Mouse (Mus musculus) lung, embryonic 15.5 days (tissue): ENCODE results near the gene Tbc1d23. TPM values are rescaled to one million over a fixed set of nuclear protein-coding genes. Genes with fewer than 3 reads are reported as not detected.
"Not testable (repeated sequence)": the region's sequence is repeated elsewhere in the genome, so short reads cannot be mapped to it uniquely, and the experiment has no call there.

Source experiments
- ATAC-seq: fragments of 200-750 bp; cut with Nextera tagmentation; 2 replicates; pipeline ENCODE4 v1.8.0; 2017; ENCODE audit warnings: moderate number of reproducible peaks, borderline replicate concordance; ENCODE audit not compliant: low FRiP score, low TSS enrichment; ENCODE audit errors: extremely low read depth
- H3K27ac ChIP-seq: fragments of 300-500 bp; sonication (generic); 2 replicates; pipeline ENCODE4 v1.5.1; 2015; ENCODE audit warnings: moderate library complexity, mild to moderate bottlenecking, inconsistent platforms
- H3K27me3 ChIP-seq: fragments of 300-500 bp; sonication (generic); 2 replicates; pipeline ENCODE4 v1.6.1; 2015; ENCODE audit warnings: inconsistent platforms
- H3K36me3 ChIP-seq: fragments of 300-500 bp; sonication (generic); 2 replicates; pipeline ENCODE4 v1.6.1; 2015; ENCODE audit warnings: inconsistent platforms
- H3K4me1 ChIP-seq: fragments of 300-500 bp; sonication (generic); 2 replicates; pipeline ENCODE4 v1.6.1; 2015; ENCODE audit warnings: inconsistent platforms
- H3K4me2 ChIP-seq: fragments of 300-500 bp; sonication (generic); 2 replicates; pipeline ENCODE4 v1.6.1; 2015; ENCODE audit warnings: inconsistent platforms, mild to moderate bottlenecking, moderate library complexity
- H3K4me3 ChIP-seq: fragments of 300-500 bp; sonication (generic); 2 replicates; pipeline ENCODE4 v1.5.1; 2015; ENCODE audit warnings: mild to moderate bottlenecking, inconsistent platforms
- H3K9ac ChIP-seq: fragments of 300-500 bp; sonication (generic); 2 replicates; pipeline ENCODE4 v1.6.1; 2015; ENCODE audit warnings: inconsistent platforms
- H3K9me3 ChIP-seq: fragments of 300-500 bp; sonication (generic); 2 replicates; pipeline ENCODE4 v1.6.1; 2016; ENCODE audit warnings: inconsistent platforms
- WGBS: fragments of 180-500 bp; shearing (Covaris S2); methylation state at CpG from one replicate; pipeline ENCODE4 v1.1.7; 2015; 5-methylcytosine and 5-hydroxymethylcytosine counted together
- polyA plus RNA-seq: library from polyadenylated mRNA; unstranded; fragments of >200 nt; fragmentation: Nextera tagmentation; extraction: Ambion mirVana; gene quantifications from 2 replicates; pipeline ENCODE4 v1.2.1, GENCODE M21; 2015

Tbc1d23 gene
- polyA plus RNA-seq, 1 experiment from 2014 or later, result 22.5 TPM

DNA sequence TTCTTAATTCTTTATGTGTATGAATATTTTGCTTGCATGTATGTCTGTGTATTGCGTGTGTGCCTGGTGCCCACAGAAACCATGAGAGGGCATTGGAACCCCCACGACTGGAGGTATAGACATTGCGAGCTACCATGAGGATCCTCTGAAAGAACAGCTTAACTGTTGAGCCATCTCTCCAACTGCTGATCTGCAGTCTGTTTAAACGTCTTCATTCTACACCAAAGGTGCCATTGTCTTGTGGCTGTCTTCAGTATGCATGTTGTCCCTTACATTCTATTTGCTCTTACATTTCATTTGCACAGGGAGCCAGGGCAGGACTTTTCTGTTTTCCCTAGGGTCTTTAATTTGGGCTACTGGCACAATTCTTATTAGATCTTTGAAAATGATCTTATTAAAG lies 19.7 kb upstream of the Tbc1d23 start:
- Histone ChIP-seq H3K36me3 (no peaks in the 10 kb centered on the region), H3K27ac (0 out of 2 replicates have a peak overlapping the region, but pooled peaks have one; percentile 38), H3K9me3 (no peaks in the 10 kb centered on the region), H3K4me1 (0 out of 2 replicates have a peak, but pooled peaks cover 8% of the 10 kb centered on the region), H3K27me3 (no peaks in the 10 kb centered on the region), H3K4me2 (no peak overlapping the region), H3K4me3 (no peak overlapping the region), H3K9ac (no peak overlapping the region)
- WGBS, result 88% methylated on average over 4 of the region's 4 CpGs
- no peak for ATAC-seq

DNA sequence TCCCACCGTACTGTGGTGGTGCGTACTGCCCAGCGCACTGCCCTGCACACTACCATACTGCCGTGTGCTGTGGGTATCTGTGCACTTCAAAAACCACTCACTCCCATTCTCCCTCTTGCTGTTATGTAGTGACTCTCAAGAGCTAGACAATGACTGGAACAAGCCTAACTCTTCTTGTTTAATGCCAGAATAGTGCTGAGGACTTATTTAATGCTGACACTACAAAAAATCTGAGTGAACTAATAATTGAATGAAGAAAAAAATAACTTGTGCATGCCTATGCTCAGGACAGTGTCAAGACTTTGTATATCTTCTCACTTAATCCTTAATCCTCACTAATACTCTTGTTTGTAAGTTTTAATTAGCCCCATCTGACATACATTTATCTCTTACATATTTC lies 16.2 kb upstream of the Tbc1d23 start:
- Histone ChIP-seq H3K27me3 (no peaks in the 10 kb centered on the region), H3K4me1 (0 out of 2 replicates have a peak, but pooled peaks cover 4% of the 10 kb centered on the region), H3K9ac (no peak overlapping the region), H3K4me2 (no peak overlapping the region), H3K36me3 (no peaks in the 10 kb centered on the region), H3K27ac (no peak overlapping the region), H3K9me3 (no peaks in the 10 kb centered on the region), H3K4me3 (no peak overlapping the region)
- no peak for ATAC-seq
- WGBS, result 88% methylated on average over 4 of the region's 4 CpGs

DNA sequence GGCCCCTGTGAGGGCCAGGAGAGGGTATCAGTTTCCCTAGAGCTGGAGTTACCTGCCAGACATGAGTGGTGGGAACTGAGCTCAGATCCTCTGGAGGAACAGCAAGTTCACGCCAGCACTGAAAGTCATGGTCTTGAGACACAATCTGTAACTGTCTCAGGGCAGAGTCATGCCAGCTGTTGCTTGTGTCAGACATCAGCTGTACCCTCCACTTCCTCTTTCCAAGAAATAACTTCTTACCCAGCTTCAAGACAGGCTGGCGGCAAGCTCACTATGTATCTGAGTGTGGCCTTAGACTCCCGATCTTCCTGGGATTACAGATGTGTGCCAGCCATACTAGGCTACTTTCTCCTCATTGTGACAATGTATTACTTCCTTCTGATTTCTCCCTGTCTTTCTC lies 15.3 kb upstream of the Tbc1d23 start:
- ATAC-seq, result no peak; the same call in 1 of the 2 replicates
- Histone ChIP-seq H3K4me1 (no peaks in the 10 kb centered on the region), H3K9me3 (no peaks in the 10 kb centered on the region), H3K27me3 (no peaks in the 10 kb centered on the region), H3K9ac (no peak overlapping the region), H3K27ac (no peak overlapping the region), H3K4me3 (no peak overlapping the region), H3K36me3 (no peaks in the 10 kb centered on the region), H3K4me2 (no peak overlapping the region)
- WGBS, result 72% methylated on average over 3 of the region's 3 CpGs

DNA sequence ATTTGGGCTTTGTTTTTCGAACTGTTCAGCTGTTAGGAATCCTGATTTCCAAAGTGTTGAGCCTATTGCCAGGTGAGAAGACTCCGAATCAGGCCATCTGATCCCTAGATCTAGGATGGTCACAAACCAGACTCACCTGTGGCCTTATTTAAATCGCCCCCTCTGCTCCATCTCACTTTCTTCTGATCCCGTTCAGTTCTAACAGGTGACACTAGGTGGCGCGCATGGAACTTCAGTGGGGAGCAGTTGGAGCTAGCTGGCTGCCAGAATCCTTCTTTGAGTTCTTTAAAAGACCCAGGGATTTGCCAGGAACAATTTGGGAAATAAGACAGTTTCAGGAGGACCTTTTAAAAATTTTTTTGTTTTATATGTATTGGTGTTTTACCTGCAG lies 12.5 kb upstream of the Tbc1d23 start:
- Histone ChIP-seq H3K4me1 (no peaks in the 10 kb centered on the region), H3K9me3 (no peaks in the 10 kb centered on the region), H3K27ac (no peak overlapping the region), H3K4me3 (no peak overlapping the region), H3K4me2 (no peak overlapping the region), H3K9ac (no peak overlapping the region), H3K36me3 (no peaks in the 10 kb centered on the region), H3K27me3 (no peaks in the 10 kb centered on the region)
- peak; percentile 64; the same call in 1 of the 2 replicates for ATAC-seq
- WGBS, result 9% methylated on average over 6 of the region's 6 CpGs

DNA sequence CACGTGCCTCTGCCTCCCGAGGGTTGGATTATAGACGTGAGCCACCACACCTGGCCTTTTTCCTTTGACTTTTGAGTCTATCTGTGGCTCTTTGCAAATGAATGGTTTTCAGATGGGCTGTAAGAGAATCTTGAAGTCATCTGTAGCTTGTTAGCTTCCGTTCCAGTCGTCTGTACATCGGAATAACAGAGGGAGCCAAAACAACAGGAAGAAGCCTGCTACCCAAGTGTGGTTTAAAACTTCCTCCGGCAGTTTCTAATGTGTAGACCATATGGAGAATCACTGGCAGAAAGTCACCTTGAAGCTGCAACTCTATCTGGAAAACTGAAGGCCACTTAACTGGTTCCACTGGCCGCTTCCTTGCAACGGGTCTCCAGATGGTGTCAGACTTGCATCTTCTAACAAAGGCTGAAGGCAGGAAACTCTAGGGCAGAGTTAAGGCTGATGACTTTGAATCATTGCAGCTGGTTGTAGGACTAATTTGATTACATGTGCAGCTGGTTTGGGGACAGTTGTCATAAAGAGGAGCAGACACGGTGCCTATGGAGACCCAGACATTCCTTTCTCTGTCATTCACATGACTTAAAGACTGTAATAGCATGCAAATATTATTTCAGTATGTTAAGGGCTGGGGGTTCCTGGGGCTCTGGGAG lies 12.0 kb upstream of the Tbc1d23 start:
- H3K4me3 ChIP-seq, result no peak overlapping the region
- no peaks in the 10 kb centered on the region for H3K4me1 ChIP-seq
- H3K9me3 ChIP-seq, result no peaks in the 10 kb centered on the region
- 47% methylated on average over 10 of the region's 10 CpGs for WGBS
- H3K36me3 ChIP-seq, result no peaks in the 10 kb centered on the region
- no peaks in the 10 kb centered on the region for H3K27me3 ChIP-seq
- ATAC-seq, result no peak
- no peak overlapping the region for H3K9ac ChIP-seq
- no peak overlapping the region for H3K27ac ChIP-seq
- H3K4me2 ChIP-seq, result no peak overlapping the region

DNA sequence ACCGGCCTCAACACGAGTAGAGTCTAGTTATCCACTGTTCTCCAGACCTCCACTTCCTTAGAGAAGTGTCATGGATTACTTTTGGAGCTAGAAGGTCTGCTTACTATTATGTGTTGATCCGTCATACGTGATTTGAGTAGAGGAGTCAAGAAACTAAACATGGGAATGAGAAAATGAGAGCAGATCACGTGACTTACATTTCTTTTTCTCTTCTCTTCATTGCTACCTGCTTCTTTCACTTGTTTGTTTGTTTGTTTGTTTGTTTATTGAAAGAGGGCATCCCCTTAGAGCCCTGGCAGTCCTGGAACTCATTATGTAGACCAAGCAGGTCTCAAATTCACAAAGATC lies 11.5 kb upstream of the Tbc1d23 start:
- 82% methylated on average over 5 of the region's 5 CpGs for WGBS
- no peak overlapping the region for H3K4me2 ChIP-seq
- H3K27me3 ChIP-seq, result no peaks in the 10 kb centered on the region
- H3K27ac ChIP-seq, result no peak overlapping the region
- ATAC-seq, result no peak
- no peaks in the 10 kb centered on the region for H3K9me3 ChIP-seq
- H3K36me3 ChIP-seq, result no peaks in the 10 kb centered on the region
- H3K4me3 ChIP-seq, result no peak overlapping the region
- H3K4me1 ChIP-seq, result no peaks in the 10 kb centered on the region
- H3K9ac ChIP-seq, result no peak overlapping the region

DNA sequence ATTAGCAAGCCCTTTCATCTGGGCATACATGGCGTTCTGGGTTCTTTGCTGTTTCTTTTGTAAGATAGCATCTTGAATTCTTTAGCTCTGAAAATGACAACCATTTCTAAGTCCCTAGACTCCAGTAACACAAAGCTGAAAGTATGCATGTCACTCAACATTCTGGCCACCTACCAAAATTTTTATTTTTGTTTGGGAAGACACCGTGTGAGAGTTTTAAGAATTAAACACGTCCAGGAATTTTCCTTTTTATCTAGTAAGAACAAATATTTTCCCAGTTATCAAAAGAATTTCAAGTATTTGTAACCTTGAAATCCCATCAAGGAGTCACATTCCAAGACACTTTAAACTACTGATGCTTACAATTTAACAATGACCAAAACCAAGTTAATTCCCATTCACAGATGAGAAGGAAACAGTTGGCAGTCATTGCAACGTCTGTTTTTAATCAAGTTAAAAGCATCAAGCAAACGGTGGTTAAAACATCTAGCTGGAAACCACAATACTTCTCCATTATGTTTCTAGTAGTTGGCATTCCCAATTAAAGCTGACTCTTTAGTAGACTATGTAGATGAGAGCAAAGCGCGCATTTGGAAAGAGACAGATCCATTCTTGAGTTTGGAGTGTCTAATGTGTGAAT lies 4.7 kb upstream of the Tbc1d23 start:
- Histone ChIP-seq H3K27me3 (no peaks in the 10 kb centered on the region), H3K4me2 (no peak overlapping the region), H3K4me1 (0 out of 2 replicates have a peak, but pooled peaks cover 2% of the 10 kb centered on the region), H3K4me3 (no peak overlapping the region), H3K9ac (no peak overlapping the region), H3K27ac (no peak overlapping the region), H3K9me3 (no peaks in the 10 kb centered on the region), H3K36me3 (no peaks in the 10 kb centered on the region)
- ATAC-seq, result no peak
- 36% methylated on average over 7 of the region's 7 CpGs for WGBS

DNA sequence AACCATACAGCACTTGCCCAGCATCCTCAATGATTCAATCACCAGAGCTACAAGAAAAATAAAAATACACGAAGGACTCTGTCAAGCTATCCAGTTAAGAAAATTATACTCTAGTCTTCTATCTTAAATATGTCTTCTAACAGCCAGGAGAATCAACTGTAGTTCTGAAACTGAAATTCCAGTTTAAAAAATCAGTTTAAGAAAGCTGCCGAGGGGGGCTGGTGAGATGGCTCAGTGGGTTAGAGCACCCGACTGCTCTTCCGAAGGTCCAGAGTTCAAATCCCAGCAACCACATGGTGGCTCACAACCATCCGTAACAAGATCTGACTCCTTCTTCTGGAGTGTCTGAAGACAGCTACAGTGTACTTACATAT lies 620 bp upstream of the Tbc1d23 start:
- not testable (repeated sequence) for H3K36me3 ChIP-seq, H3K27me3 ChIP-seq, H3K9me3 ChIP-seq, H3K27ac ChIP-seq, ATAC-seq, H3K9ac ChIP-seq
- Histone ChIP-seq H3K4me3 (peak overlapping the region; percentile 97), H3K4me1 (peaks cover 10% of the 10 kb centered on the region), H3K4me2 (peak overlapping the region; percentile 59)
- 64% methylated on average over 5 of the region's 5 CpGs for WGBS

DNA sequence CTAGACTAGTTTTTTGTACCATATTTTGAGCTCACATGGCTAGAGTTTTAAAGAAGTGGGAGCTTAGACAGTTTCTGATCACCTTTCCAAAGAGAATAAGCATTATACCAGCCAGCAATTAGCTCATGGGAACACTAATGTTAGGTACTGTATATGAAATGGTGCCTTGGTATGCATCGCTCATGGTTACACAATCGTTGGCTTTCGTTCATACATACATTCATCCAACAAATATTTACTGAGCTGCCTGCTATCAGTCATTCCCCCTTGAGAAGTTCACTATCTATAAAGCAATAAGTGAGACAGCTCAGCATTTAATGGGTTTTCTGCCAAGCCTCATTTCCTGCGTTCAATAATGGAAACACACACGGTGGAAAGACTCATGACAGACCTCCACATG lies 4.9 kb downstream of the Tbc1d23 start:
- H3K36me3 ChIP-seq, result no peaks in the 10 kb centered on the region
- no peak overlapping the region for H3K4me2 ChIP-seq
- no peak overlapping the region for H3K9ac ChIP-seq
- ATAC-seq, result no peak
- H3K27ac ChIP-seq, result no peak overlapping the region
- H3K27me3 ChIP-seq, result no peaks in the 10 kb centered on the region
- 58% methylated on average over 5 of the region's 5 CpGs for WGBS
- H3K4me1 ChIP-seq, result peaks cover 8% of the 10 kb centered on the region
- no peaks in the 10 kb centered on the region for H3K9me3 ChIP-seq
- no peak overlapping the region for H3K4me3 ChIP-seq

DNA sequence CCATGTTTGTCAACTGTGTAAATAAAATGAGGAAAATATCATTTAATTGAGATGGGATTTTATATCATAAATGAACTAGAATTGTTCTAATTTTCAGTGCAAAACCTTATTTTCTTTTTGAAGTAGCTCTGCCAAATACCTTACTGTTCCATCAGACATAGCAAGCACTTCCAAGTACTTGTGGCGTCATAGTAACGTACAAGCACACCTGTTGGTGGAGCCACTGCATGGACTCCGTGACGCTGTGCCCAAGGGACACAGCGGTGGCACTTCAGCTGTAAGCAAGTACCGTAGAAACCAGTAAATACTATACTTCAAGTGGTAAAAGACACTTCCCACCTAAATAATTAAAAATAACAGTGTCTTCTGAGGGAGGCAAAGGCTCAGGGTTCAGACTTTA lies 10.9 kb downstream of the Tbc1d23 start:
- Histone ChIP-seq H3K4me3 (no peak overlapping the region), H3K36me3 (peaks cover 3% of the 10 kb centered on the region; the same call in 1 of the 2 replicates), H3K4me1 (no peaks in the 10 kb centered on the region), H3K27me3 (no peaks in the 10 kb centered on the region), H3K4me2 (no peak overlapping the region), H3K27ac (no peak overlapping the region), H3K9ac (no peak overlapping the region), H3K9me3 (no peaks in the 10 kb centered on the region)
- 82% methylated on average over 6 of the region's 6 CpGs for WGBS
- ATAC-seq, result no peak

DNA sequence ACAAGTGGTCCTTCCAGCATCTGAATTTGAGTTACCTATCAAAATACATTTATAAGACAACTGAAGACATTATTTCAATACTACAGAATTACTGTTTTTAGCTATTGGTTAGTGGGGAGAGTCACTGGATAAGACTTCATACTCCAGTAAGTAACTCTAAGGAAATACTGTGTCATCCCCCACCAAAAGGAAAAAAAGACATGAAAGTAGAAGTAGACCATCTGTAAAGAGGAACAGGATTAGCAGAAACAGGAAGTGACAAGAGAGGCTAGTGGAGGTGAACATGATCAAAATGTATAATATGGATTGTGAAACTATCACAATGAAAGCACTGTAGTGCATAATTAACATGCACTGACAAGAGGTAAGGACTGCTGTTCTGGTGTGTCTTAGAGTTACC lies 15.3 kb downstream of the Tbc1d23 start:
- Histone ChIP-seq H3K4me3 (no peak overlapping the region), H3K27ac (no peak overlapping the region), H3K9ac (no peak overlapping the region), H3K36me3 (peaks cover 20% of the 10 kb centered on the region), H3K27me3 (no peaks in the 10 kb centered on the region), H3K4me1 (no peaks in the 10 kb centered on the region), H3K4me2 (no peak overlapping the region), H3K9me3 (no peaks in the 10 kb centered on the region)
- ATAC-seq, result no peak

DNA sequence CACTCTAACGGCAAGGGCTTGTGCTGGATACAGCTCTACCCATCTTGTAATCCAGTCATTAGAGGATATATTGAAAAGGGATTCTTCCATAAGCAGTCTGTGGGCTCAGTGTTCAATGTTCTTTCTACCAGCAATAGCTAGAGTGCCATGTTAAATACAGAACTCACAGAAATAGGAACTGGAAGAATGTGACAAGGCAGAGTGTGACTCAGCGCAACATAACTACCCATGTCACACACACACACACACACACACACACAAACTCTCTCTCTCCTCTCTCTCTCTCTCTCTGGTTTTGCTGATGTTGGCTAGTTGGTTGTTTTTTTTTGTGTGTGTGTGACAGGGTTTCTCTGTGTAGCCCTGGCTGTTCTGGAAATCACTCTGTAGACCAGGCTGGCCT lies 20.3 kb downstream of the Tbc1d23 start:
- Histone ChIP-seq H3K4me3 (no peak overlapping the region), H3K36me3 (peaks cover 33% of the 10 kb centered on the region), H3K4me2 (no peak overlapping the region), H3K27me3 (no peaks in the 10 kb centered on the region), H3K4me1 (no peaks in the 10 kb centered on the region), H3K9me3 (no peaks in the 10 kb centered on the region), H3K27ac (no peak overlapping the region), H3K9ac (no peak overlapping the region)
- 91% methylated on average over 2 of the region's 2 CpGs for WGBS
- no peak for ATAC-seq
